Mouse (Mus musculus) spleen, postnatal 10 days (tissue): Measurements from ENCODE around the gene Gm49325.

Source experiments
- DNase-seq, 2 experiments: peaks; one replicate each; pipeline ENCODE4 v3.0.0; 2021 to 2022; ENCODE audit warnings: low spot score in 2 of 2

Gm49325 gene

DNA sequence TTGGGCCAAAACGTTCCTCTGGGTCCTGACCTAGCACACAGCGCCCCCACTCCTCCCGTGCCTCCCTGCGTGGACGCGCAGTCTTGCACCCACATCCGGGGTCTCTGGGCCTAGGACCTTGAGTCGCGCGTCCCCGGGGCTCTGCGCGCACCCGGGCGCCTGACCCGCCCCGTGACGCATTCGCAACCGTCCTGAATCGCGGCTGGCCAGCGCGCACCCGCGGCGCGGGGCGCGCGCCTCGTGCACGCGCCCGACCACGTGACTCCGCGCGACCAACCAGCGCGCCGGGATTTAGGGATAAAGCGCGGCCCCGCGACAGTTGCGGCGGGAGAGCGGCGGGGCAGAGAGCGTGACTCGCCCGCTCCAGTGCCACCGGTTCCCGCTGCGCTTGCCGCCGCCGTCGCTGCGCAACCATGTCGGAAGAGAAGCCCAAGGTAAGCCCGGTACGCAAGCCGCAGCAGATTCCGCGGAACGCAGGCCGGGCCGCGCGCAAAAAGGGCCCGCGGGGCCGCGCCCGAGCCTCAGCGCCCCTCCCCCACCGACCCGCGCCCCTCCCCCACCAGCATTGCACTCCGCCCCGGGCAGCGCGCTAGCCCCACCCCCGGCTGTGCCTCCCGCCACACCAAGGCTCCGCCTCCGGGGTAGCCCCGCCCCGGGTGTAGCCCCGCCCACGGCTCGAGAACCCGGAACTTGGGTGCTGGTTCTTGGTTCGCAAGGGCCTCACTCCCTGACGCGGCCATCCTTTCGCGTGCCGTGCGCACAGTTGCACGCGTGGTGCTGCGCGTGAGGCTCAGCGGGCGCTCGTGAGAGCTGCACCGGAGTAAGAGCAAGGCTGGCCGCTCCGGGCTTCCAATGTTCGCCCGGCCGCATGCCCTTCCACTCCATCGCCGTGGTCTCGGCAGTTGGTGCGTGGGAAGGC, at the start of gene Gm49325, which contains the start of gene Sumo3:
Gm49325 (plus strand) TSS at position 290 of the 919 bp plus-strand sequence.
Sumo3 (plus strand) TSS at position 190 of the 919 bp plus-strand sequence.
- peak; percentile 100 for DNase-seq

DNA sequence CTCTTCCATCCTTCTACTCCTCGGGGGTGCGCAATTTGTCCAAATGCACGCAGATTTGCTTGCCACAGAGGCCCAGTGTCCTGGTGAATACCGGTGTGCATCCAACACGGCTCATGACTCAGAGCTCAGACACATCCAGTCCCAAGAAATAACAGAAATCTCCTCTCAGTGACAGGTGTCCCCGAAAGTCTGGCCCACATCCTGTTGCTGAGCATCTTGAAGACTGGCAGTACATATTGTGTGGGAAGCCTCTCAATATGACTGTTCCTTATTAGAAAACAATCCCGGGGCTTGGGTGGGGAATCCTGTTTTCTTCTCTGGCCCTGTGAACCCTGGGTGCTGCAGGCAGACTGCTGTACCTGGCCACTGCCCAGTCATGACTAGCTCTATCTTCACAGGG, 49.4 kb upstream of the Gm49325 start:
- no peak for DNase-seq

DNA sequence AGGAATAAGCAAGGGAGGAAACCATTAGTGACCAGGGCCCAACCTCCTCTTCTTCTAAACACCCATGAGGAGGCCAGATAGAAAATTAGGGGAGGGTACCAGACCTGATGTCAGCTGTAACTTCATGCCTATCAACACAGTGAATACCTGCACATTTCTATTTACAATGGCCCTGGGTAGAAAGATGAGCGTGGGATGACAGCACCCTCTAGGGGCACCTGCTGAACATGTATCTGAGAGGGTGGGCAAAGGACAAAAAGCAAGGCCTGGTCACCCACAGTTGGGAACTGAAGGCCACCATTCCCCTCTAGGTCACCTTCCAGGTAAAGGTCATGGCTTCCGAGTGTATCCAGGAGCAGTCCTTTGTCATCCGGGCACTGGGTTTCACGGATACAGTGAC, 48.4 kb upstream of the Gm49325 start:
- DNase-seq = no peak

DNA sequence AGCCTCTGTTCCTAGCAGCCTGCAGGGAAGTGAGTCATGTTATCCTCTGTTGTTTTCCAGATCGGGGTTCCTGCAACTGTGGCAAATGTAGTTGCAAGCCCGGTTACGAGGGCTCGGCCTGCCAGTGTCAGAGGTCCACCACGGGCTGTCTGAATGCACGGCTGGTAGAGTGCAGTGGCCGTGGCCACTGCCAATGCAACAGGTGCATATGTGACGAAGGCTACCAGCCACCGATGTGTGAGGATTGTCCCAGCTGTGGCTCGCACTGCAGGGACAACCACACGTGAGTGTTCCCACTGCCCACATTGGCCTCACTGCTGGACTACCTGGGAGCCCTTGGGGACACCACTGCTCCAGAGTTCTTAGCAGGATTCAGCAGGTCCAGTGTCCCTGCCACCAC, 45.9 kb upstream of the Gm49325 start:
- peak in 1 of 2 experiments; percentile 10 for DNase-seq

DNA sequence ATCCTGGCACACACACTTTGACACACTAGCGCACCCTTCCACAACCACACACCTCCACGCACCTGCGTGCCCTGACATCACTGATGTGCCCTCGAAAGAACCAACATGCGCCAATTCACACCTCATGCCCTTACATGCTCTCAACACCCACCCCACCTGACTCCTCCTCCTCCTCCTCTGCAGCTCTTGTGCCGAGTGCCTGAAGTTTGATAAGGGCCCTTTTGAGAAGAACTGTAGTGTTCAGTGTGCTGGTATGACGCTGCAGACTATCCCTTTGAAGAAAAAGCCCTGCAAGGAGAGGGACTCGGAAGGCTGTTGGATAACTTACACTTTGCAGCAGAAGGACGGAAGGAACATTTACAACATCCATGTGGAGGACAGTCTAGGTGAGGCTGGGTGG, 45.2 kb upstream of the Gm49325 start:
- DNase-seq = no peak

DNA sequence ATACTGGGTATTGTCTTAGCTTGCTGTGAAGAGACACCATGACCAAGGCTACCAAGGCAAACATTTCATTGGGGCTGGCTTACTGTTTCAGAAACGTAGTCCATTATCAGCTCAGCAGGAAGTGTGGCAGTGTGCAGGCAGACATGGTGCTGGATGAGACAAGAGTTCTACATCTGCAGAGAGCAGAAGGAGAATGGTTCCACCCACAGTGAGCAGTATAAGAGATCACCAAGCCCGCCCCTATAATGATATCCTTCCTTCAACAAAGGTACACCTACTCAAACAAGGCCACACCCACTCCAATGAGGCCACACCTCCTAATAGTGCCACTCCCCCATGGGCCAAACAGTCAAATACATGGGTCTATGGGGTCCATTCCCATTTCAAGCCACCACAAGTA, 44.5 kb upstream of the Gm49325 start:
- no peak for DNase-seq

DNA sequence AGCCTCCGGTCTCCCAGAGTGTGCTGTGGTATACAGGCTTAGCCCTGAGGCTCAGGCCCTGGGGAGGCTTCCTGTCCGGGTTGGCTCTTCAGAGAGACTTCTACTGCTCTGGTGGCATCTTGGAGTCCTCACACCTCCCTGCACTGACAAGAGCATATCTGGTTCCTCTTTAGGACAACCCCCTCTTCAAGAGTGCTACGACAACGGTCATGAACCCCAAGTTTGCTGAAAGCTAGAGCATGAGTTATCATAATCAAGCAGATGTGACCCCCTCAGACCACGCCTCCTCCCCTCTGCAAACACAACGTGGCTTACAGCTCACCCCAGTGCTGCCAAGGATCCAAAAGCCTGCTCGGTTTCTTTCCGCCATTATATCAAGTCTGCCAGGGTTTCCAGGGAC, 41.0 kb upstream of the Gm49325 start:
- DNase-seq = peak in 1 of 2 experiments; percentile 47

DNA sequence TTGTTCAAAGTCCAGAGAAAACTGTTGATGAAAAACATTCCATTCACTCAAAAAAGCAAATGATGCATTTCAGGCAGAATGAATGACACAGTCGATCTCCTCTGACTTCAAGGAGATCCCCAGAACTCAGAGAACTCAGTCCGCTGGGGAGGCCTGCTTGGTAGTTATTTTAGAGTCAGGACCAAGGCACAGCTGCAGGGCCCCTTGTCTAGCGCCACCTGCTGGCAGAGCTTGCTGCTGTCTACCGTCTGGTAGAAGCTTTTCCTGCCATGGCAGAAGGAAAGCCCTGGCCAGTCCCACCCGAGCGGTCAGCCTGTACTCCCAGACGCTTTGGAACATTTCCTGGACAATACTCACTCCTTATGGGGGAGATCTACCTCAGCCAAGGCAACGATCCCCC, 39.3 kb upstream of the Gm49325 start:
- DNase-seq = peak; percentile 89 to 95

DNA sequence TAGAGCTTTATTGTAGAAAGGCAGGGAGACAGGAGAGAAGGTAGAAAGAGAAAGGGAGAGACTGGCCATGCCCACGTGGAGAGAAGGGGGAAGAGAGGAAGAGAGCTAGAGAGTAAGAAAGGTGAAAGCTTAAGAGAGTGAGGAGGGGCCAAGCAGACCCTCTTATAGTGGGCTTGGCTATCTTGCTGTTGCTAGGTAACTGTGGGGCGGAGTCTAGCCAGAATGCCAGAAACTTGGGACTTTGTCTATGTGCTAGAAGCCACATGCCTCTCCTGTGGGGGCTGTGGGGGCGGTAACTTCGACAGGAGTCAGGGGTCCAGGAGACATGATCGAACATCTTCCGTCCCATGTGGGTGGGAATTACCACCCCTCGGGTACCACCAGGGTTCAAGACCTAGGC, 36.5 kb upstream of the Gm49325 start:
- DNase-seq = no peak

DNA sequence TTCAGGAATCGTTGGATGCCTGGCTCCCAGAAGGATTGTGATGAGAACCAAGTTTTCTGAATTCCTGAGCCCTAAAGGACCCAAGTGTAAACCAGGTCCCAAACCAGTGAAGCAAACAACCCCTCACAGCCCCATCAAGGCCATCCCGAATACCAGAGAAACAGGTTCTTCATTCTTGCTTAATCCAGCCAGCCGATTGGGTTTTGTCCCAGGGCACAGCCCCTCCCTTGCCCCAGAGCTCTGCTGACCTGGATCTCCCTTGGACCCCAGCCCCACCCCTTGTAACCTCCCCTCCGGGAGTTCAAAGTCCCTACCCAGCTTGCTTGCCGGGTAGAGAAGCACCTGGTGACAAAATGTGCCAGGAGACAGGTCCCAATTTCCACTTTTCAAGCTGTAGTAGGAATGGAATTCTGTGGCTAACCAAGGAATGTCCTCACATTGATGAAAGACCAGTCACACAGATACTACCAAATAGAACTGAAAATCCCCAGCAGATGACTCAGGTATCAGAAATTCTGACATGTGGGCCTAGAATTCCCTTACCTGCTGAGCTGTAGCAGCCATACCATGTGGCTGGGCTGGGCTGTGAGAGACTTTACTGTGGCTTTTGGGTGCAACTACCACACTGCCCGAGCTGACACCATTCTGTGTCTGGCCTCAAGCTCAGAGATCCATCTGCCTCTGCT, 35.9 kb upstream of the Gm49325 start:
- no peak for DNase-seq

DNA sequence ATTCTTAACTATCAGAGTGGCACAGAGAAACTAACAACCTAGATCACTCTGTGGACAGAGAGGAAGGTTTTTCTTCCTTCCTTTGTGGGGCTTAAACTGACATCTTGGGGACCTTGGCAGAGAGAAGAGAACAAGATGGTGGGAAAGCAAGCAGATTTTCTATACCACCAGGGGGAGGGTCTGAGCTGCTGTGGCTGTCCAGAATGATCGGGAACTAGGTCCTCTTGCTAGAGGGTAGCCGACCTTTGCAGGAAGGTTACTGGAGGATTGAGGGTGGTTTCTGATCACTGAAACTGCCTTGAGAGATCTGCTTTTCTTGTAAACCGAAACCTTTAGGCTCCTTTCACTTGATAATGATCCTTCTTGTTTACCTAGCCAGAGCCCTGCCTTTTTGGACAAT, 33.8 kb upstream of the Gm49325 start:
- DNase-seq = no peak

DNA sequence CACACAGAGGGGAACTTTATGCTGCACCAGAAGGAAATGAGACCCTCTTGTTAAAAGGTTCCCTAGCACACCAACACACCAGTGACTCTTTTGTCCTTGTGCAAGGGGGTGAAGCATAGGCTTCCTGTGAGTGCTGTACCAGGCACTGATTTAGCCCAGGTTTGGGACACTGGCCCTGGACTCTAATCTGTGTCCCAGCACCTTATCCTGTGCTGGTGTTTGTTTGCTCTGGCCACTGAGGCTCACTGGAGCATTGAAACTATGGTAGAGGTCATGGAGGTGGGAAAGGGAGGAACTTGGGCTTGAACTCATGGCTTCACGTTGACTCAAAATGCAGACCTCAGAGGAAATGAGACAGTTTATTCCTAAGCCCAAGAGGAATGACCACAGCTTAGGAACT, 32.8 kb upstream of the Gm49325 start:
- DNase-seq = no peak

DNA sequence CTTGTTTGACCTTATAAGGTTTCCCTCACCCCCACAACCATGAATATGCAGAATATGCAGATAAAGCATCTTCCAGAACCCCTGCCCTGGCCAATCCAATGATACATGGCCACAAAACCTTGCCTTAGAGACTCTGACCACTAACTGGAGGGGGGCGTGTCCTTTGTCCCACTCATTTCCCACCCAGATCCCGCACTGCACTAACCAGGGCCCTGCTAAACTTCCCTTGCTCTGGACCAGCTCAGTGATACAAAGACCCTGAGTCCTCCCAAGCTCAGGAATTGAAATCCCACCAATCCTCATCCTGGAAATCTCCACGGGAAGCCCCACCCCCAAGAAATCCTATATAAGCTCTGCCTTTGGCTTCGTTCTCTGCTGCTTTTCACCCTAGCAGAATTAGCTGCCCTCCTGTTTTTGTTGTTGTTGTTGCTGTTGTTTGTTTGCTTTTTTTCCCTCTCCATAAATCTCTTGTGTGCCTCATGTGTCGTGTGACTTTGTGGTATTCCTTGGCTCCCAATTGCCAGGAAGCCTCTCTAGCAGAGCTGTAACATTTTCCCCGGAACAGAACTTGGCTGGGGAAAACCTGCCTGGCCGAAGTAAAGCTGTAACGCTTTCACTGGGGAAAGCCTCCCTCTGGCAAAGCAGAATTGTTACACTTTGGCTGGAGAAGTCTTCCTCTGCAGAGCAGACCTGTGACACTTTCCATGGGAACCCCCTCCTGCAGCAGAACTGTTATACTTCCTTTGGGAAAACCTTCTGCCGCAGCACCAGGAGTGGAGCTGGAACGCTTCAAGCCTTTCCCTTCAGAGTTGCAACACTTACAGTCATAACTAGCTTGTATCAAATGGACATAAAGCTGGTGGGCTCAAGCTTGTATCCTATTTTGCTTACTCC, 25.7 kb upstream of the Gm49325 start:
- no peak for DNase-seq

DNA sequence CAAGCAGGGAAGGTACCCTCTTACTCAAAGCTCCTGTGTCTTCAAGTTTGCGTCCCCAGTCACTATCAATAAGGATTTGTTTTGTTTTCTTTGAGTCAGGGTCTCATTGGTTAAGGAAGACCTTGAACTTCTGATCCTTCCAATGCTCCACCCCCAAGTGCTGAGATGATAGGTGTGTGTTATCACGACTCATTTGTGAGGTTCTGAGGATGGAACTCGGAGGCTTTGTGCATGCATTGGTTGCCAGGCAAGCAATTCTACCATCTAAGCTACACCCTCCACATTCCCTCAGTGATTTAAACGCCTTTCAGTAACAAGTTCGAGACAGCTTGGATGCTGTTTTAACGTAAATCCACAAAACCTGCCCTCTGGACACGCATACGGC, 25.0 kb upstream of the Gm49325 start:
- DNase-seq = no peak

DNA sequence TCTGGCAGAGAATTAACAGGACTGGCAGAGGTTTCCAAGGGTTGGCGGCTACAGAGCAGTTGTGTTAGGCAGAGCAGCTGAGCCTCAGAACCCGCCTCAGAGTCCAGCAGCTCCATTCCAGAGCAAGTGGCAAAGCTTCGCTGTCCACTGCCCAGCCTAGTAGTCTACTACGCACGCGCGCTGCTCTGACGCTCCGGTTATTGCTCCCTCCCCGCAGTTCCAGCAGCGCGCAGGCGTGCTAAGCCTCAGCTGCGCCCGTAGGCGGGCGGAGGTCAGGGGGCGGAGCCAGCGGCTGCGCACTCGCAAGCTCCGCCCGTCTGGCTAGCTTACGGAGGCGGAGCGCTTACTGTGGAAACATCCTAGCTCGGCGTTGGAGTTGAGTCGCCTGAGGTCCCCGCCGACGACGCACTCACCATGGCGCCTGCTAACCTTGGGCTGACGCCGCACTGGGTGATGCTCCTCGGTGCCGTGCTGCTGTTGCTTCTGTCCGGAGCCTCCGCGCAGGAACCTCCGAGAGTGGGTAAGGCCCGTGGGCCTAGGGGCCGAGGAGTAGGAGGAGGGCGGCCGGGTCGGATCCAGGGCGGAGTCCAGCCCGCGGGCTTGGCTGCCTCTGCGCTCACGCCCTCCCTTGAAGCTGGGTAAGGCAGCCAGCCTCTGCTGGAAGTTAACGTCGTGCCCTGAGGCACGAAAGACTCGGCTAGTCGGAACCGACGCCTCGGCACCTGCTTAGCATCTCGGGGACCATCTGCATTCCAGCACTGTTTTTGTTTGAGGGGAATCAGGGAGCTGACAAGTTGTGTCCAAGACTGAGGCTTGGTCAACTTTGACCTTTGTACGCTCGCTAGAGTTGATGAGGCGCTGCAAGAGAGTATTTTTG, 24.4 kb upstream of the Gm49325 start, which contains the start of gene Pttg1ip:
Pttg1ip (plus strand) TSS at position 313 of the 877 bp plus-strand sequence.
- DNase-seq = peak; percentile 94 to 97

DNA sequence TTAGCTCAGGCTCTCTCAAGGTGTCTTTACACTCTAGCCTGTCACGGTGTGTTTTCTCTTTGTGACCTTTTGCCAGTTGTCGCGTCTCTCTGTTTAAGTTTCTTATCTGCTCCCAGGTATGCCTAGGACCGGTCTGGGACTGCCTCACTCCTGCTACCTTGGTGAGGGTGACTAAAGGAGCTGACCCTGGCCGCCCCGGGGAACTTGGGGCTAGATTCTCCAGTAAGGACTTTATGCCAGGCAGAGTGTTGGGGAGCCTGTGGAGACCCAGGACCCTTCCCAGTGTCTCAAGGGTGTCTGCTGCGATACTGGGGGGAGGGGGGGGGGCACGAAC, 23.7 kb upstream of the Gm49325 start:
- DNase-seq = no peak

DNA sequence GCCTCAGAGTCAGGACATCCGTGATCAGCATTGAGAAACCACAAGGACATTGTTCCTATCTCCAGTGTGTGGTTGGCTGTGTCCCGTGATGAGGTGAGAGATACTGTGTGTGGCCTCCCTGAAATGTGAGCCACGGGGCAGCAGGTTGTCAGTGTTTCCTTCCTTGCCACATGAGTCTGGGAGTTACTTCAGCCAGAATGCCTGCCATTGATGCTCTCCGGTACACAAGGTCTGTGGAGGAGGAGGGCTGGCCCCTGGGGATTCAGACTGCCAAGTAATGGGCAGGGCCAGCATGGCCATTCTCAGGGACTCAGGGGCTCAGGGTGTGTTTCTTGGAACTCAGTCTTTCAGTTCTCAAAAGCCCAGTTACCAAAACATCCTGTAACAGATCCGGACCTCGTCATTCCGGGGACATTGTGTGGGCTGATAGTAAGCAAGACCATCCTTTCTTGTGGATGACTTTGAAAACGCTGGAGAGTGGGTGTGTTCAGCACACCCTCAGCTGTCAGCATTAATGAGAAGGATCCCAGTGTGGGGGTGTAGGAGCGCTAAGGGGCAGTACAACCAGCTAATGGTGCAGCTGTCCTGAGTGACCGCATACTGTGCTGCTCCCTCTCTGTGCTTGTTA, 22.1 kb upstream of the Gm49325 start:
- no peak for DNase-seq

DNA sequence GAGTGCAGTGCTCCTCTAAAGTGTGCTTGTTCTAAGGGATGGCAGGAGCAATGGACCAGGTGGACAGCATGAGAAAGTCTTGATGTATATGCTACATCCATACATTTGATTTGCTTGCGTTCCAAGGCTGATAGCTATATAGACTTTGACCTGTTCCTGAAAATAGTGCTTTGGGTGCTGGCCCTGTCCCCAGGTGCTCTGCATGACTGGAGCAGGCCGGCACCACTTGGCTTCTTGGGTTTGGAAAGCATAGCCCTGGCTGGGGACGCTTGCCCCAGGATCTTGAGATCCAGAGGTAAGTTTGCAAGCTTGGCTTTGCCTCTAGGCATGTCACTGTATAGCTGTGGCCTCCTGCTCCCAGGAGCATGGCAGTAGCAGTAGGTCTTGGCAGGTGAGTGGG, 19.4 kb upstream of the Gm49325 start:
- no peak for DNase-seq

DNA sequence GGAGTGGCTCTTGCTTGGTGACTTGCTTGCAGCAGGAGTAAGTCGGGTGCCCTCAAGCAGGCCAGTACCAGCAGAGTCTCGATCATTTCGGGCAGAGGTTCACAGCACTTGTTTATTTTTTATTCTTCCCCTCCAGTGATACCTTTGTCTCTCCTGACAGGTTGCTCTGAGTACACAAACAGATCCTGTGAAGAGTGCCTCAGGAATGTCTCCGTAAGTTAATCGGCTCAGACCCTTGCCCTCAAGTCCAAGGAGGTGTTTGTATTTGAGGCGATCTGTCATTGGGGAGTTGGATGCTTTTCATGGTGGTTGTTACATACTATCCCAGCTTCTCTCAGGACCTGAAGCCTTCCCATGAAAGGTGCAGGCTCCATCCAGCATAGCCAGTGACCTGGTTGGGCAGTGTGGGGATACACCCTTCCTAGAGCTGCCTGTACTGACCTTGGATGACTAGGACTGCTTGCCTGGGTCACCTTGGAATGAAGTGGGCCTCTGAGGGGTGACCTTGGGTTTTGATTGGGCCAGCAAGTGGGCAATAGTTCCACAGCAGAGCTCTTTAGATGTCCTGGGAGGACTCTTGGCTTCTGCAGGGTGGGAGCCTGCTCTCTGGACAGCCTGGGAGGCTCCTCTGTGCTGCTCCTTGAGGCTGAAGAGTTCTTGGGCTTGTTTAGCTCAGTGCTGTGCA, 18.8 kb upstream of the Gm49325 start:
- DNase-seq = no peak

DNA sequence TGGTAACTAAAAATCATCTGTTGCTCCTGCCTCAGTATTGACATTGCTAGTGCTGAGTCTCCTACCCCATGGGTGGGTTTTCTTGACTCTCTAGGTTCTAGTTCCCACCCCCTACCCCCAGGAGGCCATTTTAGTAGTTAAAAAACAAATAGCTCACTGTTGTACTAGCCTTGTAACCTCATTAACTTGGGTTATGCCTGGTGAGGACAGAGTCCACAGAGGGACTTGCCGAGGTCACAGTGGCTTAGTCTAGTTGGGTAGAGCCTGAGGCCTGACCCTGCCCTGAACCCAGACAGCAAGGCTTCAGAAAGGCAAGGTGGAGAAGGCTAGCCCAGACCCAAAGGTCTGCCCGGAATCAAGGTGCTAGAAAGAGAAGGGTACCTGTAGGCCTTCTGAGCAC, 18.0 kb upstream of the Gm49325 start:
- no peak for DNase-seq
